Mouse (Mus musculus) stomach, postnatal 0 days (tissue): ENCODE measurements around the gene Tbcd. TPM values are rescaled to one million over a fixed set of nuclear protein-coding genes. Genes with fewer than 3 reads are reported as not detected.
A peak's percentile ranks its signal among the peaks of the same experiment; 100 is the strongest.

Experiments
- ATAC-seq: fragments of 200-750 bp; cut with Nextera tagmentation; 2 replicates; pipeline ENCODE4 v1.8.0; 2017; ENCODE audit not compliant: low FRiP score, low TSS enrichment
- DNase-seq: peaks from one replicate; pipeline ENCODE4 v3.0.0-alpha.2; 2016; ENCODE audit warnings: low spot score
- H3K27ac ChIP-seq: fragments of 300-500 bp; sonication (generic); replicated peaks from 2 replicates; pipeline ENCODE4 v1.5.1; 2014; ENCODE audit warnings: mild to moderate bottlenecking, control low read depth
- H3K27me3 ChIP-seq: fragments of 300-500 bp; sonication (generic); 2 replicates; pipeline ENCODE4 v1.6.1; 2014; ENCODE audit warnings: low read length; ENCODE audit not compliant: control insufficient read depth, insufficient read depth
- H3K36me3 ChIP-seq: fragments of 300-500 bp; sonication (generic); 2 replicates; pipeline ENCODE4 v1.6.1; 2014; ENCODE audit warnings: low read length, mixed read lengths; ENCODE audit not compliant: control insufficient read depth, insufficient read depth
- H3K4me1 ChIP-seq: fragments of 300-500 bp; sonication (generic); replicated peaks from 2 replicates; pipeline ENCODE4 v1.6.1; 2014; ENCODE audit warnings: antibody characterized with exemption; ENCODE audit not compliant: control insufficient read depth, insufficient read depth
- H3K4me2 ChIP-seq: fragments of 300-500 bp; sonication (generic); replicated peaks from 2 replicates; pipeline ENCODE4 v1.6.1; 2014; ENCODE audit warnings: low read depth, mild to moderate bottlenecking, control low read depth, moderate library complexity
- H3K4me3 ChIP-seq: fragments of 300-500 bp; sonication (generic); 2 replicates; pipeline ENCODE4 v1.5.1; 2014; ENCODE audit warnings: low read depth, low read length, control low read depth
- H3K9ac ChIP-seq: fragments of 300-500 bp; sonication (generic); 2 replicates; pipeline ENCODE4 v1.6.1; 2014; ENCODE audit warnings: mild to moderate bottlenecking, low read length, control low read depth, mixed read lengths
- H3K9me3 ChIP-seq: fragments of 300-500 bp; sonication (generic); 2 replicates; pipeline ENCODE4 v1.6.1; 2016; ENCODE audit warnings: low read length; ENCODE audit not compliant: control insufficient read depth
- CTCF ChIP-seq: IDR thresholded peaks from 2 replicates; pipeline ENCODE4 v1.5.1; 2016; ENCODE audit warnings: antibody characterized with exemption, low read depth, mild to moderate bottlenecking, moderate library complexity
- EP300 ChIP-seq: optimal IDR thresholded peaks from 2 replicates; pipeline ENCODE3; 2016; ENCODE audit warnings: antibody characterized with exemption
- WGBS: fragments of 180-500 bp; shearing (Covaris S2); extraction: QIAGEN DNeasy Blood & Tissue Kit; methylation state at CpG from one replicate; pipeline ENCODE4 v1.1.7; 2014; 5-methylcytosine and 5-hydroxymethylcytosine counted together
- polyA plus RNA-seq: library from polyadenylated mRNA; unstranded; fragments of >200 nt; fragmentation: Nextera tagmentation; extraction: Ambion mirVana; gene quantifications from 2 replicates; pipeline ENCODE4 v1.2.1, GENCODE M21; 2015

The Tbcd gene
- polyA plus RNA-seq, 1 experiment from 2014 or later: 36.8 TPM

DNA sequence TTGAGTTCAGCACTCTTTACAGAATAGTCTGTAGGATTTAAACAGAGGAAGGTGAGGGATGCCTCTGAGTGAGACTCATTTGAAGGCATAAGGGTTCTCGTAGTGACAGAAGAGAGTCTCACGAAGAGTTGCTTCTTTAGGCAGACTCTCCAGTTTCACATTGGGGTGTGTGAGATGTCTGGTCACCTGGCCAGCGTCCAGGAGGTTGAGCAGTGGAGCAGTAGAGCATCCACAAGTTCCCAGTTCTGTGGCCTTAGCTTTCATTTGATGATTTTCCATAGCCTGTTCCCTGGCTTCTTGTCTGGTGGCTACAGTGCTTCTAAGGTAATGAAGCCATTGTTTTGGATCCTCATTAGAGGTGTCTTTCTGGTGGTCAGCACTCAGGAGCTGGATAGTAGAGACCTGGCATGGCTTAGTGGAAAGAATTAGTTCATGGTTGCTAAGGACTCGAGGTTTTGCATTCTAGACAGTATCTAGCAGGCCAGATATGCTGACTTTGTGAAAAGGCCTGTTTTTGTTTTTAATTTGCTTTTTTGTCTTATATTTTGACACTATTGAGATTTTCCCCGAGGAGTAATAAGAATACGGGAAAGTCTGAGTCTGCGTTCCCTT, 101.2 kb downstream of the Tbcd start:
- Histone ChIP-seq H3K27ac (no peak overlapping the region), H3K27me3 (no peaks in the 10 kb centered on the region), H3K4me2 (no peak overlapping the region), H3K4me1 (no peaks in the 10 kb centered on the region; the same call in 1 of the 2 replicates), H3K9ac (no peak overlapping the region), H3K4me3 (no peak overlapping the region), H3K36me3 (no peaks in the 10 kb centered on the region), H3K9me3 (no peaks in the 10 kb centered on the region)
- 83% methylated on average over 7 of the region's 7 CpGs for WGBS
- no peak for DNase-seq
- ATAC-seq: no peak
- no peak for TF ChIP-seq CTCF
- TF ChIP-seq EP300: no peak

DNA sequence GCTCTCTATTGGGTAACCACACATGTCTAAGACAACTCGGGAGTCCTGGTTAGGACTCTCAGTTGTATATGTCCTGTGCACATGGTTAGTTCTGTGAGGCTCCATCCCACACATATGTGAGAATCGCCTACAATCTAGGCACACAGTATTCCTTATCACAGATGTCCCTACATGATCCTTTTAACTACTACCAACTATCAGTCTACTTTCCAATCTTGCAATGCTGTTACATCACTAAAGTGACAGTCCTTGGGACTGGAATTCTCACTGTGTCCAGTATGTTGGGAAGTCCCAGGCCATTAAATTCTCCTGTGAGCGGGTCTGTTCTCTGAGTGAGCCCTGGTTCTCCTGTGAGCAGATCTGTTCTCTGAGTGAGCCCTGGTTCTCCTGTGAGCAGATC, 101.7 kb downstream of the Tbcd start:
- no peak for DNase-seq
- no peak overlapping the region for H3K4me2 ChIP-seq
- no peak overlapping the region for H3K9ac ChIP-seq
- no peaks in the 10 kb centered on the region; the same call in 1 of the 2 replicates for H3K4me1 ChIP-seq
- no peak for TF ChIP-seq CTCF
- WGBS: 91% methylated on average over 3 of the region's 3 CpGs
- no peak overlapping the region for H3K4me3 ChIP-seq
- H3K36me3 ChIP-seq: no peaks in the 10 kb centered on the region
- no peak overlapping the region for H3K27ac ChIP-seq
- no peaks in the 10 kb centered on the region for H3K27me3 ChIP-seq
- no peaks in the 10 kb centered on the region for H3K9me3 ChIP-seq
- ATAC-seq: no peak

DNA sequence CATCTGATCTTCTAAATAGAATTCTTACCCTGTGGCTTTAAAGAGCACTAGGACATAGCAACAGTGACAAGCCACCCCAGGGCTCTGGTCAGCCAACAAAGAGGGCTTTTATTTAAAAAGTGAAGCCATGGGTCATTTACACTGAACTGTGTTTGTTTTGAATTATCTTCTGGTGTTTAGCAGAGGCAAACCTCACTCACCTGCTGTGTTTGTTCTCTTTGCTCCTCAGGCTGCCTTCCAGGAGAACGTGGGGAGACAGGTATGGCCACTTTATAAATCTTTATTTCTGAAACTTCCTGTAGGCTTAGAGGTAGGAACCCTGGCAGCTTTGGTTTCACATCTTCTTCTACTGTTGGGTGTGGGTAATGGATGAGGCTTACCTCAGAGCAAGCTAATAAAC, 105.0 kb downstream of the Tbcd start:
- Histone ChIP-seq H3K4me1 (no peaks in the 10 kb centered on the region), H3K4me2 (no peak overlapping the region), H3K9ac (no peak overlapping the region), H3K4me3 (no peak overlapping the region), H3K9me3 (no peaks in the 10 kb centered on the region), H3K36me3 (no peaks in the 10 kb centered on the region), H3K27ac (peak overlapping the region; percentile 73), H3K27me3 (no peaks in the 10 kb centered on the region)
- TF ChIP-seq EP300: no peak
- no peak for TF ChIP-seq CTCF
- ATAC-seq (peak; percentile 73), DNase-seq (peak; percentile 45)
- WGBS: 34% methylated on average over 1 of the region's 1 CpGs

DNA sequence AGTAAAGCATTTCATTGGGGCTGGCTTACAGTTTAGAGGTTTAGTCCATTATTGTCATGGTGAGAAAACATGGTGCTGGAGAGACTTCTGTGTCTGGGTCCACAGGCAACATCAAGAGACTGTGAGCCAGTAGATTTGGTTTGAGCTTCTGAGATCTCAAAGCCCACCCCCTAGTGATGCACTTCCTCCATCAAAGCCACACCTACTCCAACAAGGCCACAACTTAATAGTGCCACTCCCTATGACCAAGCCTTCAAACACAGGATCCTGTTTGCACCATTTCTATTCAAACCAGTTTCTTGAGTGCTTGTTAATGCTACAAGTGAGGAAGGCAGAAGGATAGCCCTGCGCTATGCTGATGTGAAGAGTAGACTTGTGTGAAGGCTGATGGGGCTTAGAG, 106.2 kb downstream of the Tbcd start:
- H3K27ac ChIP-seq: peak overlapping the region; percentile 73
- TF ChIP-seq CTCF (no peak), EP300 (no peak)
- no peaks in the 10 kb centered on the region for H3K4me1 ChIP-seq
- no peaks in the 10 kb centered on the region for H3K9me3 ChIP-seq
- no peak for DNase-seq
- H3K4me3 ChIP-seq: no peak overlapping the region
- ATAC-seq: peak; percentile 32
- no peaks in the 10 kb centered on the region for H3K27me3 ChIP-seq
- H3K36me3 ChIP-seq: no peaks in the 10 kb centered on the region
- WGBS: 92% methylated on average over 1 of the region's 1 CpGs
- H3K4me2 ChIP-seq: no peak overlapping the region
- no peak overlapping the region for H3K9ac ChIP-seq

DNA sequence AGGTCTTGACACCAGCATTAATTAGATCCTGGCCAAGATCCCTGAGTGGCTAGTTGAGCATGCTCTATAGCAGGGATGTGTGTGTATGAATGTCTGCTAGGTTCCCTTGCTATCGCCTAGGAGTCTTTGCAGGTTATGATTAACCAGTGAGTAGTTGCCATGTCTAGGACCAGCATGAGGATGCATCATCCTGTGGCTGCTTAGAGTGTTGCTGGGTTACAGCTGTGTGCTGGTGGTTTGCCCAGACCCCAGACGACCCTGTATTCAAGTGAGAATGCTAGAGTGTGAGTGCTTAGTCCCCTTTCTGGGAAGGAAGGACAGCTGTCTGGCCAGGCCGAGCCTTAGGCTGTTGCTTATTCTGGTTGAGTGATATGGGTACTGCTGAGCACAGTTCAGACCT, 106.8 kb downstream of the Tbcd start:
- Histone ChIP-seq H3K4me2 (no peak overlapping the region), H3K9ac (peak overlapping the region; percentile 1; the same call in 1 of the 2 replicates), H3K36me3 (no peaks in the 10 kb centered on the region), H3K4me1 (no peaks in the 10 kb centered on the region), H3K27ac (peak overlapping the region; percentile 71), H3K27me3 (no peaks in the 10 kb centered on the region), H3K4me3 (no peak overlapping the region), H3K9me3 (no peaks in the 10 kb centered on the region)
- no peak; the same call in 1 of the 2 replicates for ATAC-seq
- TF ChIP-seq EP300 (no peak), CTCF (no peak)
- DNase-seq: no peak
- WGBS: 79% methylated on average over 3 of the region's 3 CpGs

DNA sequence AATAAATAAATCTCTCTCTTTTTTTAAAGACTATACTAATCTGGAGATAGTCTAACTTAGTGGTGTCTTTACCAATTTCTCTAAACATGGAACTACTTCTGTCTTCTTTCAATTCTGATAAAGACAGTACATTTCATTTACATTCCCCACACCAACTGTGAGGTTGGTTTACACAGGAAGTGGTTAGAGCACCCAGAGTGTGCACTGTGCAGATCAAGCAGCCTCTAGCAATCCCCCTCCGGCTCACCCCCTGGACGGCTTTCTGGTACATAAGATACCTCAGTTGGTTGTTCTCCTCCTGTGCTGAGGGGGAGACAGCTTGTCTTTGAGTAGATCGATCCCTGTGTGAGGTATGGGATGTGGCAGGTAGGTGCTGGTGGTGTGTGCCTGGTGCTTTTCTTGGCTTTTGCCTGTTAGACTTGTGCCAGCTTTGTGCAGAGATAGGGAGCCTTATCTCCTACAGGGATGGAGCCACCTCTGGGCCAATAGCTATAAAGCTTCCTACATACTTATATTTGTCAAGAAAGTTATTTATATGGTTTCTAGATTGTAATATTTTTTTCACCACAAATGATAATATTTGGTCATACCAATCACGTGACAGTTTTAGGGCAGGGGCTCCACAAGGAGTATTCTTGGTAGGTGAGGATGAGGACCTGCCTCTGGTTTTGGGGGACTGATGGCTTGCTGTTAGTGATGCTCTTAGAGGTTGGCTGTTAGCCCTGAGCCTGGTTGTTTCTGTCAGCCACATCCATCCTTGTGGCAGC, 108.0 kb downstream of the Tbcd start:
- Histone ChIP-seq H3K36me3 (no peaks in the 10 kb centered on the region), H3K4me2 (no peak overlapping the region), H3K27me3 (no peaks in the 10 kb centered on the region), H3K4me1 (no peaks in the 10 kb centered on the region), H3K9ac (no peak overlapping the region), H3K9me3 (no peaks in the 10 kb centered on the region), H3K4me3 (no peak overlapping the region), H3K27ac (no peak overlapping the region)
- ATAC-seq (no peak), DNase-seq (no peak)
- TF ChIP-seq EP300 (no peak), CTCF (no peak)
- WGBS: 76% methylated on average over 4 of the region's 4 CpGs
